Mouse (Mus musculus): Measurements from ENCODE around the gene Ccdc122. TPM values are rescaled to one million over a fixed set of nuclear protein-coding genes. Genes with fewer than 3 reads are reported as not detected.

Gene Ccdc122
- polyA plus RNA-seq, 1 experiment from 2014 or later, result 1.3 TPM

DNA sequence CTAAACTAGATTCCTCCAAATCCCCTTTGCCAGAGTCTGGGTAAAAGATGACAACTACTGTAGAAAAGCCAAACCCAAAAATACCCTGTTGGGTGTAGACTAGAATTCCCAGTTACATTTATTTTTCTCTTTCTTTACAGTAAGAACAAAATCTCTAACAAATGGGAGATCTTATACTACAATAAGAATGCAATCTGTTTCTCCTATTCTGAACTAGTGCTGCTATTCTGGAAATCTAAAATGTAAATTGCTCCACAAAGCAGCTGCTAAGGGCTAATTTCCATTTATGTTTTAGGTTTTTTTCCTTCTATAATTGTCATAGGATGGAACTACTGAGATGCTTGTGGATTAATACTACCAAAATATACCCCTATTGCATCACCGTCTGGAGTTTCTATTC lies 111.1 kb downstream of the Ccdc122 start:
- 97% methylated on average over 1 of the region's 1 CpGs for WGBS
- no peak overlapping the region for H3K4me3 ChIP-seq
- no peaks in the 10 kb centered on the region for H3K9me3 ChIP-seq
- no peaks in the 10 kb centered on the region for H3K27me3 ChIP-seq (ENCODE audit: poor library complexity, severe bottlenecking)
- no peaks in the 10 kb centered on the region for H3K4me1 ChIP-seq
- DNase-seq (ENCODE audit: extremely low spot score, low spot score), result no peak
- H3K36me3 ChIP-seq (replicated peaks), result no peaks in the 10 kb centered on the region
- H3K27ac ChIP-seq, result no peak overlapping the region

DNA sequence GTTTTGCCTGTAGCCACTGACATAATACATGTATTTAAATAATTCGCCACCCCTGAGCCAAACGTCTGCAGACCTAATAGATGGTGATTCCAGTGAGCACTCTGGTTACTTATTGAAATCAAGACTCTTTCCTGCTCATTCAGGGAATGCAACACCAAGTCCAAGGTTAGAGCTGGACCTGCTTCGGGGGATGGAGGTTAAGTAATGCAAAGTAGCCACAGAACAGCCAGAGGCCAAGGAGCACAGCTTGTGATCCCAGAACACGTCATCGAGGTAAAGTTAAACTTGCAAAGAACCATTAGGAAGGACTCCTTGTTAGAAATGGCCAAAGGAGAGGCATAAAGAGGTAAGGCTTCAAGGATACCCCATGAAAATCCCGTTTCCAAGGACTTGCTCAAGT lies 114.0 kb downstream of the Ccdc122 start:
- Histone ChIP-seq H3K27ac (no peak overlapping the region), H3K27me3 (ENCODE audit: poor library complexity, severe bottlenecking) (peaks cover 16% of the 10 kb centered on the region), H3K4me1 (peaks cover 5% of the 10 kb centered on the region), H3K4me3 (no peak overlapping the region), H3K36me3 (replicated peaks) (no peaks in the 10 kb centered on the region), H3K9me3 (no peaks in the 10 kb centered on the region)
- no peak for DNase-seq (ENCODE audit: extremely low spot score, low spot score)
- 78% methylated on average over 6 of the region's 6 CpGs for WGBS

- H3K27ac ChIP-seq, result no peak overlapping the region
- no peaks in the 10 kb centered on the region for H3K9me3 ChIP-seq
- H3K27me3 ChIP-seq (ENCODE audit: poor library complexity, severe bottlenecking), result peaks cover 24% of the 10 kb centered on the region
- WGBS, result 88% methylated on average over 7 of the region's 7 CpGs
- no peak for DNase-seq (ENCODE audit: extremely low spot score, low spot score)
- no peaks in the 10 kb centered on the region for H3K36me3 ChIP-seq (replicated peaks)
- H3K4me1 ChIP-seq, result peaks cover 14% of the 10 kb centered on the region
- H3K4me3 ChIP-seq, result no peak overlapping the region
These were observed 114.9 kb downstream of the Ccdc122 start for GRCm38 (mm10) chr14:77151431-77151830.

GRCm38 (mm10) chr14:77156222-77156910 lies 119.8 kb downstream of the Ccdc122 start, which contains the start of gene Enox1:
TSS of gene Enox1 (plus strand) at chr14:77156763.
- WGBS, result under 1% methylated on average over 73 of the region's 73 CpGs

DNA sequence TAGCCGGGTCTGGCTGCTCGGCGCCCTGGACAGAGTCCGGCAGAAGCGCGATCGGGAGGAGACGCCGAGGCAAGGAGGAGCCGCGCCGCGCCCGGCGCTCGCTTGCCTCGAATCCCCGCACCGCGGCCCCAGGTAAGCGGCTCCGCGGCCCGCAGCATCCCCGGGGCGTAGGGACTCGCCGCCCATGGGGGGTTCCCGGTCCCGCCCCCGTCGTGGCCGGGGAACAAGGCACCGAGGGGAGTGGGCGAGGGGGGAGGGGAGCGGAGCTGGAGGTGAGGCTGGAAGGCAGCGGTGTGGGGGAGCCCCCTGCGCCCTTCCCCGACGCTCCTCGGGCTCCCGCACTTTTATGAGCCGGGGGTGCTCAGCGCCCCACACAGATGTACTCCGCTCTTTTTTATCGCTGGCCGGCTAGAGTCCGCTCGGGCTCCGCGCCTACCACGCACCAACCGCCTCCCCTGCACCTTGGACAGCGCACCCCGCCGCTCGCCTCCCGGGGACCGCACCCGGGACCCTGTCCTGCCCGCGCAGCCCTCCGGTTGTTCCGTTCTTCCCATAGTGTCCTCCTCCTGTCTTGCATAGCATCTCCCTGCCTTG lies 120.4 kb downstream of the Ccdc122 start:
- Histone ChIP-seq H3K9me3 (no peaks in the 10 kb centered on the region), H3K4me3 (peak overlapping the region; percentile 90), H3K36me3 (replicated peaks) (no peaks in the 10 kb centered on the region), H3K27ac (peak overlapping the region; percentile 90), H3K27me3 (ENCODE audit: poor library complexity, severe bottlenecking) (peaks cover 47% of the 10 kb centered on the region), H3K4me1 (peaks cover 25% of the 10 kb centered on the region)
- DNase-seq (ENCODE audit: extremely low spot score, low spot score), result no peak
- under 1% methylated on average over 62 of the region's 64 CpGs for WGBS

More at GRCm38 (mm10) chr14:77156222-77156910, 119.8 kb downstream of the Ccdc122 start, which contains the start of gene Enox1:
- DNase-seq (ENCODE audit: extremely low spot score, low spot score), result peak; percentile 84
- peak within 1 kb of the TSS; percentile 90 for H3K27ac ChIP-seq
- peaks cover 47% of the 10 kb centered on the region for H3K27me3 ChIP-seq (ENCODE audit: poor library complexity, severe bottlenecking)
- peak within 1 kb of the TSS; percentile 90 for H3K4me3 ChIP-seq
- peaks cover 25% of the 10 kb centered on the region for H3K4me1 ChIP-seq
- no peaks in the 10 kb centered on the region for H3K9me3 ChIP-seq
- no peaks in the 10 kb centered on the region for H3K36me3 ChIP-seq (replicated peaks)

- Histone ChIP-seq H3K27me3 (ENCODE audit: poor library complexity, severe bottlenecking) (peaks cover 47% of the 10 kb centered on the region), H3K36me3 (replicated peaks) (no peaks in the 10 kb centered on the region), H3K27ac (peak overlapping the region; percentile 90), H3K9me3 (no peaks in the 10 kb centered on the region), H3K4me1 (peaks cover 25% of the 10 kb centered on the region), H3K4me3 (peak overlapping the region; percentile 90)
- peak; percentile 78 for DNase-seq (ENCODE audit: extremely low spot score, low spot score)
- WGBS, result under 1% methylated on average over 31 of the region's 31 CpGs
These were observed 120.9 kb downstream of the Ccdc122 start for GRCm38 (mm10) chr14:77157505-77157911.

DNA sequence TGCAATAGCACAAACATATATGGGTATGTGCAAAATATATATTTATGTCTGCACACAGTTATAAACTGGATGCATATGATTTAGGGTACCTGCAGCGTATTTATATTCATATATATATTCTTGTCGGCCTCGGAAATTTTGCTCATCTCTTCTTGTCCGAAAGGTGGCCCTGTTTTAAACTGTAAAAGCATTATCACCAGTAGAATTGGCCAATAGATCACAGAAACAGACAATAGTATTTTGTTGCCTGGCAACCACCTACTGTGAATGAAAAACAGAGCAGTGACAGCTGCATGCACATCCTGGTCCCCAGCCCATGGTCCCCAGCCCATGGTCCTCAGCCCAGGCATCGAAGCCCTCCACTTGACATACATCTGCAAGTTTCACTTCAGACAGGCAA lies 122.8 kb downstream of the Ccdc122 start:
- Histone ChIP-seq H3K9me3 (no peaks in the 10 kb centered on the region), H3K27me3 (ENCODE audit: poor library complexity, severe bottlenecking) (peaks cover 43% of the 10 kb centered on the region), H3K27ac (no peak overlapping the region), H3K4me1 (peaks cover 25% of the 10 kb centered on the region), H3K36me3 (replicated peaks) (no peaks in the 10 kb centered on the region), H3K4me3 (no peak overlapping the region)
- WGBS, result 89% methylated on average over 5 of the region's 5 CpGs
- no peak for DNase-seq (ENCODE audit: extremely low spot score, low spot score)

Other genes starting within 250 kb of the Ccdc122 start
- gene Lacc1, start 132 bp downstream of the Ccdc122 start, polyA plus RNA-seq (2016; fragmentation: Nextera tagmentation; extraction: Ambion mirVana), result 3.8 and 4.0 TPM in 2 replicates
- gene Enox1, start 120.0 kb downstream of the Ccdc122 start, polyA plus RNA-seq (2016; fragmentation: Nextera tagmentation; extraction: Ambion mirVana), result 11.8 and 11.9 TPM in 2 replicates

Data from forebrain, embryonic 10.5 days (tissue).